Mouse (Mus musculus) kidney, adult 10 weeks (tissue): ENCODE measurements around the gene Shisa7. TPM values are rescaled to one million over a fixed set of nuclear protein-coding genes. Genes with fewer than 3 reads are reported as not detected.

Source experiments
- polyA plus RNA-seq: library from polyadenylated mRNA; stranded (reverse); fragments of 350-450 nt; fragmentation: Illumina TruSeq; extraction: RNeasy Lipid Tissue Mini Kit (QIAGEN cat#74804); gene quantifications from one replicate; pipeline ENCODE4 v1.2.3, GENCODE M21; 2014; ENCODE audit warnings: low read depth, low replicate concordance

Gene Shisa7
- 3.2 TPM for polyA plus RNA-seq

GRCm38 (mm10) chr7:4844245-4844916 is at the start of gene Shisa7:
TSS of gene Shisa7 (minus strand) at chr7:4844696.

GRCm38 (mm10) chr7:4876753-4877221 is 32.3 kb upstream of the Shisa7 start, which contains the start of gene Isoc2a:
TSS of gene Isoc2a (plus strand) at chr7:4877153.

GRCm38 (mm10) chr7:4870133-4870532 is 25.6 kb upstream of the Shisa7 start, which contains the start of gene Isoc2b:
TSS of gene Isoc2b (minus strand) at chr7:4870258.

GRCm38 (mm10) chr7:4812303-4813104 is 32.0 kb downstream of the Shisa7 start, which contains the start of gene Ube2s:
TSS of gene Ube2s (minus strand) at chr7:4812590.

GRCm38 (mm10) chr7:4792278-4793212 is 52.0 kb downstream of the Shisa7 start, which contains the start of gene Rpl28:
TSS of gene Rpl28 (plus strand) at chr7:4792874.

GRCm38 (mm10) chr7:4789436-4789935 is 55.0 kb downstream of the Shisa7 start, which contains the start of gene Tmem238:
TSS of gene Tmem238 (minus strand) at chr7:4789656.

GRCm38 (mm10) chr7:4782759-4783158 is 61.7 kb downstream of the Shisa7 start, which contains the start of the genes Il11 and Tmem190:
TSS of gene Il11 (minus strand) at chr7:4782859.
TSS of gene Tmem190 (plus strand) at chr7:4782937.

Other genes starting within 250 kb of the Shisa7 start
- gene Ptprh, start 240.7 kb downstream of the Shisa7 start, polyA plus RNA-seq: not detected
- 3.1 TPM for gene Tmem86b, start 213.3 kb downstream of the Shisa7 start, polyA plus RNA-seq
- 11.6 TPM for gene Ppp6r1, start 185.7 kb downstream of the Shisa7 start, polyA plus RNA-seq
- gene Hspbp1, start 159.6 kb downstream of the Shisa7 start, polyA plus RNA-seq: not detected
- gene Brsk1, start 154.1 kb downstream of the Shisa7 start, polyA plus RNA-seq: 0.24 TPM
- gene Tmem150b, start 119.4 kb downstream of the Shisa7 start, polyA plus RNA-seq: not detected
- 0.89 TPM for gene Kmt5c, start 104.6 kb downstream of the Shisa7 start, polyA plus RNA-seq
- gene Cox6b2, start 91.6 kb downstream of the Shisa7 start, polyA plus RNA-seq: not detected
- gene Fam71e2, start 73.4 kb downstream of the Shisa7 start, polyA plus RNA-seq: not detected
- 0.20 TPM for gene Il11, start 61.8 kb downstream of the Shisa7 start, polyA plus RNA-seq
- not detected for gene Tmem190, start 61.8 kb downstream of the Shisa7 start, polyA plus RNA-seq
- 1.3 TPM for gene Tmem238, start 55.0 kb downstream of the Shisa7 start, polyA plus RNA-seq
- gene Rpl28, start 51.8 kb downstream of the Shisa7 start, polyA plus RNA-seq: 11.3 TPM
- 2.9 TPM for gene Ube2s, start 32.1 kb downstream of the Shisa7 start, polyA plus RNA-seq
- gene Isoc2b, start 25.6 kb upstream of the Shisa7 start, polyA plus RNA-seq: 2.9 TPM
- 5.4 TPM for gene Isoc2a, start 32.5 kb upstream of the Shisa7 start, polyA plus RNA-seq
- gene Gm36210, start 61.8 kb upstream of the Shisa7 start, polyA plus RNA-seq: not detected
- gene Zfp628, start 70.5 kb upstream of the Shisa7 start, polyA plus RNA-seq: not detected
- gene Nat14, start 77.3 kb upstream of the Shisa7 start, polyA plus RNA-seq: 0.57 TPM
- not detected for gene Ssc5d, start 81.1 kb upstream of the Shisa7 start, polyA plus RNA-seq
- gene Sbk2, start 119.7 kb upstream of the Shisa7 start, polyA plus RNA-seq: not detected
- gene Sbk3, start 126.5 kb upstream of the Shisa7 start, polyA plus RNA-seq: not detected
- 10.8 TPM for gene Zfp579, start 151.5 kb upstream of the Shisa7 start, polyA plus RNA-seq
- gene Zfp524, start 169.7 kb upstream of the Shisa7 start, polyA plus RNA-seq: not detected
- 11.1 TPM for gene Fiz1, start 170.0 kb upstream of the Shisa7 start, polyA plus RNA-seq
- gene Gm44973, start 170.8 kb upstream of the Shisa7 start, polyA plus RNA-seq: not detected
- 2.9 TPM for gene Zfp865, start 175.7 kb upstream of the Shisa7 start, polyA plus RNA-seq
- gene Ccdc106, start 175.9 kb upstream of the Shisa7 start, polyA plus RNA-seq: 0.49 TPM
- 3.2 TPM for gene 4632433K11Rik, start 189.4 kb upstream of the Shisa7 start, polyA plus RNA-seq
- 5.4 TPM for gene Zfp784, start 193.8 kb upstream of the Shisa7 start, polyA plus RNA-seq
- 0.57 TPM for gene Zfp580, start 206.8 kb upstream of the Shisa7 start, polyA plus RNA-seq
- gene U2af2, start 217.4 kb upstream of the Shisa7 start, polyA plus RNA-seq: 6.9 TPM
- 0.93 TPM for gene Epn1, start 235.5 kb upstream of the Shisa7 start, polyA plus RNA-seq